Mouse (Mus musculus): ENCODE results near the gene Cryzl1.
A peak's percentile ranks its signal among the peaks of the same experiment; 100 is the strongest.

The Cryzl1 gene

GRCm38 (mm10) chr16:91688619-91689334 is 40.0 kb downstream of the Cryzl1 start, which contains the start of gene Donson:
Gene Donson (minus strand): TSS chr16:91688770.
- peak; percentile 86 for DNase-seq (ENCODE audit: low read depth)

- no peak for DNase-seq (ENCODE audit: low read depth)
Observed at GRCm38 (mm10) chr16:91688023-91688618, 40.7 kb downstream of the Cryzl1 start.

DNA sequence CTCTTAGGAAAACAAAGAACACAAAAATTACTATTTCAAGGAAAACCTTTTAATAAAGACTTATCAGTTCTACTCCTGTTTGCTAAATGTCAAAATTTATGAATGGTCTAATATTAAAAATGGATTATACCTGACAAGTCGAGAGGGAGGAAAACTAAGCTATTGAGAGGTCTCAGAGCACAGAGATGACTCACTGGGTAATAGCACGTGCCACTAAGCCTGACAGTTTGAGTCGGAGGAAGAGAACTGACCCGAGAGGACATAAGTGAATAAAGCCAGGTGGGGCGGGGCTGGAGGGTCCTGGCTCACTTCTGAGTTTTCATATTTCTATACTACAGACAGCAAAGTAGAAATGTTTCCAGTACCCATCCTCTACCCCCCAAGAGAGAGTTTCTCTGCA is 42.4 kb downstream of the Cryzl1 start:
- DNase-seq (ENCODE audit: low read depth) = no peak

DNA sequence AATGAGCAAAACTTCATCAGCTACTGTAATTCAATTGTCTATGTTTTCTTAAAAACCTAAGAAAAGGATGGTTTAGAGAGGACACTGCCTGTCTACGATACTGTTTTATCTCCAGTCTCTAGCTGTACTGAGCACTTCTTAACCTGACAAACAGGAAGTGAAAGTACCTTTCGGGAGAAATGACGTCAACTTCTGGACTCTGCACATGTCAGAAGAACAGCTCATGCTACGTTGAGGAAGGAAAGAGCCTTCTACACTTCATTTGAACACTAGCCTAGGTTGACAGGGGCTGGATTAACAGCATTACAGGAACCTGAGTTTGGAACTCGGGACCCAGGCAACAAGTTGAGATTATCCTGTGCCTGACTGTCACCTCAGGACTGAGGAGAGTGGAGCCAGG is 43.2 kb downstream of the Cryzl1 start:
- DNase-seq (ENCODE audit: low read depth) = no peak

DNA sequence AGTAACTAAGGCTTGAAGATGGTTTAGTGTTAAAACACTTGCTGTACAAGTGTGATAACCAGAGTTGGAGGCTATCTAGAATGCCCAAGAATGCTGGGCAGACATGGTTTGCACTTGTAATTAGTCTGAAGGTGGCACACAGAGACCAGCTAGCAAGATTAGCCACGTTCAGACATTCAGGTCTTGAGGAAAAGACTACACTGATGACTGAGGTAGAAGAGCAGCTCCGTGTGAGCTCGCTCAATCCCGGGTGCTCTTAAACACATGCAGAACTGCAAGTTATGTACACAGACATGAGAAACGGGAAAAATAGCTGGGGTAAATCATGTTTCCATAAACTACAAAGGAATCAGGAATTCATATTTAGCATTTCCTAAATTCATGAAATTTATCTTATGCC is 48.1 kb downstream of the Cryzl1 start:
- DNase-seq (ENCODE audit: low read depth) = no peak

GRCm38 (mm10) chr16:91678147-91678911 is 50.4 kb downstream of the Cryzl1 start:
- no peak for DNase-seq (ENCODE audit: low read depth)

- DNase-seq (ENCODE audit: low read depth) = no peak
Observed at GRCm38 (mm10) chr16:91674500-91674899, 54.3 kb downstream of the Cryzl1 start.

- no peak for DNase-seq (ENCODE audit: low read depth)
Observed at GRCm38 (mm10) chr16:91663795-91664194, 65.0 kb downstream of the Cryzl1 start.

- no peak for DNase-seq (ENCODE audit: low read depth)
Observed at GRCm38 (mm10) chr16:91662336-91662735, 66.4 kb downstream of the Cryzl1 start.

GRCm38 (mm10) chr16:91661397-91661796 is 67.4 kb downstream of the Cryzl1 start:
- no peak for DNase-seq (ENCODE audit: low read depth)

DNA sequence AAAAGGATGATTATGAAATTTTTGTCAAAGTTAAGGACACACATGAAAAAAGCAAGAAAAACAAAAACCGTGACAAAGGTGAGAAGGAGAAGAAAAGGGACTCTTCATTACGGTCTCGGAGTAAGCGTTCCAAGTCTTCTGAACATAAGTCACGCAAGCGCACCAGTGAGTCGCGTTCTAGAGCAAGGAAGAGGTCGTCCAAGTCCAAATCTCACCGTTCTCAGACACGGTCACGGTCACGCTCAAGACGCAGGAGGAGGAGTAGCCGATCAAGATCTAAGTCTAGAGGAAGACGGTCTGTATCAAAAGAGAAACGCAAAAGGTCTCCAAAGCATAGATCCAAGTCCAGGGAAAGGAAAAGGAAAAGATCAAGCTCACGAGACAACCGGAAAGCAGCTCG is 69.0 kb downstream of the Cryzl1 start:
- no peak for DNase-seq (ENCODE audit: low read depth)

DNA sequence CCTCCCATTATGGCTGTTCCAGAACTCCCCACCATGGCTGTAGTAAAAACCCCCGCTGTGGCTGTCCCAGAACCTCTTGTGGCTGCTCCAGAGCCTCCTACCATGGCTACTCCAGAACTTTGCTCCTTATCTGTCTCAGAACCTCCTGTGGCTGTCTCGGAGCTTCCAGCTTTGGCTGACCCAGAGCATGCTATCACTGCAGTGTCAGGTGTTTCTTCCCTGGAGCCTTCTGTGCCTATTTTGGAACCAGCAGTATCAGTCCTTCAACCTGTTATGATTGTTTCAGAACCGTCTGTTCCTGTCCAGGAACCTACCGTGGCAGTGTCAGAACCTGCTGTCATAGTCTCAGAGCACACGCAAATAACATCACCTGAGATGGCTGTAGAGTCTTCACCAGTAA is 70.3 kb downstream of the Cryzl1 start:
- DNase-seq (ENCODE audit: low read depth) = no peak

GRCm38 (mm10) chr16:91657285-91657684 is 71.5 kb downstream of the Cryzl1 start:
- no peak for DNase-seq (ENCODE audit: low read depth)

GRCm38 (mm10) chr16:91655285-91655684 is 73.5 kb downstream of the Cryzl1 start:
- DNase-seq (ENCODE audit: low read depth) = no peak

DNA sequence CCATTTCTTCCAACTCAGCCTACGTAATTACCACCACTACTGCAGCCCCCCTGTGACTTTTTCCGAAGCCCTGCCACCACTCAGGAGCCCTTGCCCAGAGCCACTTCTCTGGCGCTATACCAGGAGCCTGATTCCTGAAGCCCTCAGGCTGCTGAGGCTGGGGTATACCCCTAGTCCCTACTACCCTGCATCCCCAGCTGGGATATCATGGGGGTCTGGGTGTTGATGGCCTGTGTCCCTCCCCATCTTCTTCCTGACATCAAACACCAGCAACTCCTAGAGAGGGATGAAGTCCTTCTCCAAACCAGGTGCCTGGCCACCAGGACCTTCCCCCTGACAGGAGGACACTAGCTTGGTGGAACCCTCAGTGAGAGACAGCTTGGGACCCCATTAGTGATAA is 76.6 kb downstream of the Cryzl1 start:
- DNase-seq (ENCODE audit: low read depth) = no peak

GRCm38 (mm10) chr16:91649781-91650180 is 79.0 kb downstream of the Cryzl1 start:
- no peak for DNase-seq (ENCODE audit: low read depth)

DNA sequence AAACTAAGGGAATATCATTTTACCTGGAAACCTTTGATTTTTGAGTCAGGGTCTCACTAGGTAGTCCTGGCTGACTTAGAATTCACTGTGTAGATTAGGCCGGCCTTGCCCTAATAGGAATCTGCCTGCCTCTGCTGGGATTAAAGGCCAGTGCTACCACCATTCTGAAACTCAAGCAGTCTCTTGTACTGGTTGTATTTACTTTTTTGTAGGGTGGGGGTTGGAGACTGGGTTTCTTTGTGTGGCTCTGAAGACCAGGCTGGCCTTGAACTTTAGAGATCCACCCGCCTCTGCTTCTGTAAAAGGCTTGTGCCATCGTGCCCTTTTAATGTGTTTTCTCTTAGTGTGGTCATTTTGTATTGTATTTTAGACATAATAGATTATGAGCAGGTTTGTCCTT is 79.5 kb downstream of the Cryzl1 start:
- DNase-seq (ENCODE audit: low read depth) = no peak

- peak; percentile 60 for DNase-seq (ENCODE audit: low read depth)
Observed at GRCm38 (mm10) chr16:91648220-91648550, 80.6 kb downstream of the Cryzl1 start.

- peak; percentile 95 for DNase-seq (ENCODE audit: low read depth)
Observed at GRCm38 (mm10) chr16:91647461-91648219, 81.1 kb downstream of the Cryzl1 start, which contains the start of gene Son. Gene Son (plus strand): TSS chr16:91647506.

DNA sequence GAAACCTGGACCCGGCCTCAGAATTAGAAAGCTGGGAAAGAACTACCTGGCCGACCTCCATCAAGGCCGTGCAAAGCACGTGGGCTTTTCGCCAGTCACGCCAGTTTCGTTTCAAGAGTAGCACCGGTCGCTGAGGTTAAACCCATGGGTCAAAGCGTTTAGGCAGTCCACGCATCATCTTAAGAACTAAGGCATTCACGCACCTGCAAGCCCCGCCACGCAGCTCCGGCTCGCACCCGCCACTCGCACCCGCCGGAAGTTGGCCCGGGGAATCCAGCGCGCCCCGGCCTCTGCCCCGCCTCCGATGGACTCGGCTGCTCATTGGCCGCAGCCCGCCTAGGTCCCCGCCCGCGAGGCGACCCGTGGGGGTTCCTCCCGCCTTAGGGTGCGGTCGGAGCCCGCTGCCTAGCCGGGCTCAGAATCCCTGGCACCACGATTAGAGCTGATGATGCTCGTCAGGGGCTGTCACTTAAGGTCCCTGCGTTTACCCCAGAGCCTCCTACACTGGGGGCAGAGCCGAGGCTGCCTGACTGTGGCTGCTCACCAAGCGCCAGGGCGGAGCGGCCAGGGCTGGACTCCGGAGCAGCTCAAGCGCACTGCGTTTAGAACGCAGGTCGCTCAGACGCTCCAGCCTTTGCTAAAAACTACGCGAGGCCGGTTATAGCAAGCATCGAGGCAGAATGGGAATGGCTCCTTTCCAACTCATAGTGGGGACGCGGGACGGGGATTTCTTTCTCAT is 81.9 kb downstream of the Cryzl1 start, which contains the start of gene Gart:
Gart (minus strand) TSS at position 272 of the 739 bp plus-strand sequence.
- DNase-seq (ENCODE audit: low read depth) = peak; percentile 87

DNA sequence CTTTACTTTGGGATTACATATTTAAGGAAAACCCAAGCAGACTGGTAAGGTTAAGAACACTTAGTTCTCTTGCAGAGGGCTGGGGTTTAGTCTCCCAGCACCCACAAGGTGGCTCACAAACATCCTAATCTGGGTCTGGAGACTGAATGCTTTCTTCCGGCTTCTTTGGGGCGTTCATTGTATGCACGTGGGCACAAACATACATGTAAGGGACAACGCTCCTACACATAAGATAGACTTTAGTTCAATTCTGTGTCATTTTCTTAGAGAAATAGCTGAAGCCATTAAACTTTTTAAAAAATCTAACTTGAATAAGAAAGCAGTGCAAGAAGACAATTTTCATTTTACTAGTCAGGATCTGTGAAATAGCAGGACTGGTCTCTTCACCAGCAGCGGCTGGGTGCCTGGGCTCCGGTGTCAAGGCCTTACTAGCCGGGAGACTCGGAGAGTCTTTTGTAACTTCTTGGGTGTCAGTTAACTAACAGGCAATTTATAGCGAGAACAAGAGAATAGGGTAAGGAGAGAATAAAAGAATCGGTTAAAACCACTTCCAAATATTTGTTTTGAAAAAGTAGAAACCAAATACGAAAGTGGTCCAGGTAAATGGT is 82.7 kb downstream of the Cryzl1 start:
- peak; percentile 72 for DNase-seq (ENCODE audit: low read depth)
